Mouse (Mus musculus): Measurements from ENCODE around the gene Arhgap23.

DNA sequence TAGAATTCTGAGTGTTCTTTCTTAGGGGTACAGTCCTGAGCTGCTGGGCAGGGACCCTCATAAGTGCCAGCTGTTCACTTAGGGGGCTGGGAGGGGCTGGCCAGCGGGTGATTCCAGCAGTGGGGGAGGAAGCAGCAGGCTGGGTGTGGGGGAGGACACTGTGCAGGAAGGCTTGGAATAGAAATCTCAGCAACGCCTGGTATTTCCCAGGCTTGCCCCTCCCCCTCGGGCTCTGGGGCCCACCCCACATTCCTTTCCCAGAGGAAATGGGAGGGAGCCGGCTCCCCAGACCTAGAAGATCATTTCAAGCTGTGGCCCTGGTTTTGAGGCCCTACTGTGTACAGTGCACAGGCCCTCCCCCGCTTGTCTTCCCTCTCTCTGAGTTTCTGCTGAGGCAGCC lies 22.4 kb downstream of the Arhgap23 start:
- TF ChIP-seq CTCF (IDR thresholded peaks at IDR 0.05; ENCODE audit: control insufficient read depth, insufficient read depth, insufficient replicate concordance, low read depth, low read length): no peak
- no peak for TF ChIP-seq POLR2A (IDR thresholded peaks at IDR 0.05; ENCODE audit: control insufficient read depth, low read depth, low read length)
